Mouse (Mus musculus): ENCODE results near the gene Psmd7. TPM values are rescaled to one million over a fixed set of nuclear protein-coding genes. Genes with fewer than 3 reads are reported as not detected.
"Not testable (repeated sequence)": the region's sequence is repeated elsewhere in the genome, so short reads cannot be mapped to it uniquely, and the experiment has no call there.

Psmd7 gene
- 100 to 1,000 TPM; 103 to 107 TPM for total RNA-seq (2021)

DNA sequence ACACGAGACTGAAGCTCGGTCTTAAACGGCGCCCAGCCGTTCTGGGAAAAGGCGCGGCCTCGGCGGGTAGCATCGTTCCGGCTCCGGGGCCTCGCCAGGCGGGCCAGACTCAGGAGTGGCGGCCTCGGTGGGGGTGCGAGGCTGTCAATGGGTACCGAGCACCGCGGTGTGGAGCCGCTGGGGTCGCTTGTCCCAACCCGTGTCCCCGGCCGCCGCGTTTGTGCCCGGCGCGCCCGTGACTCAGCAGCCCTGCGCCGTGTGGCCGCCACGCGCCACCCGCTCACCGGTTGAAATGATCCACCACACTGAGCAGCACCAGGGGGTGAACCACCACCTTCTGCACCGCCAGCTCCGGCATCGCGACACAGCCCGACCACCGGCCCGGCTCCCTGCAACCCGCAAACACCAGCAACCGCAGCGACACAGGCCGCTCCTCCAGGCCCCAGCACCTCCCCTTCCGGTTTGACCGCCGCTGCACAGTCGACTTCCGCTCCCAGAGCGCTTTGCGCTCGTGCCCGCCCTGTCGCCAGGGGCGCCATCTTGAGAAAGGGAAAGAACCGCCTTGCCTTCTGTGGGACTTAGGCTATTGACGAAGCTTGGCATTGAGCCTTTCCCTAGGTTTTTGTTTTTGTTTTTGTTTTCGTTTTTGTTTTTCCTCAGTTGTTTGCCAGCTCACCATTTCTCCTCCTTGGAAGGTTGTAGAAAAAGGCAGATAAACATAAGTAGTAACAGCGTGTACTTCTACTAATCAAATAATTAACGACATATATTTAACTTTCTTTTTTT, at the start of gene Psmd7:
Gene Psmd7 (minus strand): TSS at position 470 of the 786 bp plus-strand sequence.
- intact Hi-C loops (cut with DNase I) = loop anchor here (5.0 kb wide), 1 partner anchor 1979 kb away; the partner anchor contains the start of genes Dhx38 and Txnl4b
- DNase-seq (ENCODE audit: low spot score in 2 of 2) = peak; percentile 94

DNA sequence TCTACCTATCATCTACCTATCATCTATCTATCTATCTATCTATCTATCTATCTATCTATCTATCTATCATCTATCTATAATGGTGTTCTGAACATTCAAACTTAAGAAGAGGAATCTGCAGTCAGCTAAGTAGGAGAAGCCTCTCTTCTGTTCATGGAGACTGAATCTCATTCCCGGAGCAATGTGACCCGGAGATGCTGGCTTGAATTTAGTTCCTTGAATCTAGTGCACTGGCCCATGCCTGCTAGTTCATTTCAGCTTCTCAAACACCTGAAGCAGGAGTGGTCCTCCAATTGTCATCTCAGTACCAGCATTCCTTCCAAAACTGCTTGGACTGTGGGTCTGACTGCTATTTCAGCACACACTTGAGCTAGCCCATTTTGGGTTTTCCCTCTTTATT, 45.5 kb upstream of the Psmd7 start:
- intact Hi-C loops (cut with DNase I) = no loop called here
- DNase-seq (ENCODE audit: low spot score in 2 of 2) = no peak

DNA sequence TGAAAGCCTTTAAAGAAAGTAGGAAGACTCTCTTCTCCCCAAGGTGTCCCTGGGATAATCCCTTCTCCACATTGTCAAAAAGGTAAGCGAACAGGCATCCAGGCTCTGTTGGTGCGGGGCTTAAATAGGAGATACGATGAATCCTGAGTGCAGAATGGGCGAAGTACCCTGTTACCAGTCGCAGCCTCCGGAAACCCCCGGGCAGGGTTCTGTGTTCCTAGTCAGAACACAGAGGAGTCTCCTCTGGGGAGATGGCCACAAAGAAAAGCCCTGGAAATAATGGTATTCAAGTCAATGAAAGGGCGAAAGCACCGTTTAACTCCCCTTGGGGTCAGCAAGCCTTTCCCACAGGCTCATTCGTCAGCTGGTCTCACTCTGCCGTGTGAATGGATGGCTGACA, 41.4 kb upstream of the Psmd7 start:
- intact Hi-C loops (cut with DNase I) = no loop called here
- no peak for DNase-seq (ENCODE audit: low spot score in 2 of 2)

DNA sequence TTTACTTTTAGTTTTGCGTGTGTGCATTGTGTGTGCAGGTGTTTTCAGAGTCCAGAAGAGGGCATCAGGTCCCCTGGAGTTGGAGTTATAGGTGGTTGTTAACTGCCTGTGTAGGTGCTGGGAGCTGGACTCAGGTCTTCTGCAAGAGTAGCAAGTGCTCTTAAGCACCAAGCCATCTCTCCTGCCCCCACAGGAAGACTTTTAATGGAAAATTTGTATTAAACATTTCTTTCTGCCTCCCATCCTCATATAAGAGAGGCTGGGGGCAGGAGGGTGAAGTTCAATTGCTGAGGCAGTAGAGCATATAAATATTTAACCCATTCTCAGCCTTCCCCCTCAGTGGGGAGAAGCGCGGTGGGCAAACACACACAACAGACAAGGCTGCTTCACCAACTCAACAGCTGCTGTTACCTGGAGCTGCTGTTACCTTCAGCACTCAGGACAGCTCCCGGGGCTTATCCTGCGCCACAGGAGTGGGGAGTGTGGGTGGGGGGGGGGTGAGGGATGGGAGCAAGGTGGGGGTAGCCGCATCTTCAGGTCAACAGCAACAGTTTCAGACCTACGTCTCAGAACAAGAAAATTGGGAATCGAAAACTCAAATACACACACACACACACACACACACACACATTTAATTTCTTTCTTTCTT, 40.4 kb upstream of the Psmd7 start:
- no peak for DNase-seq (ENCODE audit: low spot score in 2 of 2)
- intact Hi-C loops (cut with DNase I) = no loop called here

DNA sequence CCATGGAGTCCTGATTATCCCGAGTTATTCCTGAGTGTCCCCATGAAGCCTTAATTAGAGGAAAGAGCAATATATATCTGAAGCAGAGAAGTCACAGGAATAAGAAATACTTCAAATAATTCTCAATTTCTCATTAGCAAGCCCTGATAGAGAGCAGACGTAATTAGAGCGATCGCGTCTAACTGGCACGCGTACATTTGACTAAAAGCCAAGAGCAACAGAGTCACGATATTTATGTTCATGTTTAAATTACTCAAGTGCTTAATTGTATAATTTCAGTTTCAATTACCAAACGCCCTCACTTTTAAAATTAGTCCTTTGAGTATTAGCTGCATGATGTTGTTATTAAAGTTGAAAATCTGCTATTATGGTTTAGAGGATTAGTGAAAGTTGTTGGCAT, 39.6 kb upstream of the Psmd7 start:
- intact Hi-C loops (cut with DNase I) = no loop called here
- DNase-seq (ENCODE audit: low spot score in 2 of 2) = no peak

DNA sequence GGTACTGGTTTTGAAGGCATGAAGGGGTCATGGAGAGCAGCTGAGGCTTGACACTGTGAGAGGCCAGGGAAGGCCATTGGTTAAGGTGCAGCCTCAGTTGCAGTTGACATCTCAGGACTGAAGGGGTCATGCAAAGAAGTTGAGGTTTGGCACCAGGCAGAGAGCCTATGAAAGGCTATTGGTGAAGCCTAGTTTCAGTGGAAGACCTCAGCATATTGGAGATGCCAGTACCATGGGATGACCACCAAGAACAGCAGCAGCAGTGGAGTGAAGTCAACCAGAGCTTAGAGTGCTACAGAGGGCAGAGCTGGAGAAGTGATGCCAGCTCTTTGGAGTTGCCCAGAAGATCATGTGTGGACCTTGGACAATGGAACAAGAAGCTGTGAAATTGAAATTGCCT, 36.0 kb upstream of the Psmd7 start:
- DNase-seq (ENCODE audit: low spot score in 2 of 2); intact Hi-C loops (cut with DNase I): not testable (repeated sequence)

DNA sequence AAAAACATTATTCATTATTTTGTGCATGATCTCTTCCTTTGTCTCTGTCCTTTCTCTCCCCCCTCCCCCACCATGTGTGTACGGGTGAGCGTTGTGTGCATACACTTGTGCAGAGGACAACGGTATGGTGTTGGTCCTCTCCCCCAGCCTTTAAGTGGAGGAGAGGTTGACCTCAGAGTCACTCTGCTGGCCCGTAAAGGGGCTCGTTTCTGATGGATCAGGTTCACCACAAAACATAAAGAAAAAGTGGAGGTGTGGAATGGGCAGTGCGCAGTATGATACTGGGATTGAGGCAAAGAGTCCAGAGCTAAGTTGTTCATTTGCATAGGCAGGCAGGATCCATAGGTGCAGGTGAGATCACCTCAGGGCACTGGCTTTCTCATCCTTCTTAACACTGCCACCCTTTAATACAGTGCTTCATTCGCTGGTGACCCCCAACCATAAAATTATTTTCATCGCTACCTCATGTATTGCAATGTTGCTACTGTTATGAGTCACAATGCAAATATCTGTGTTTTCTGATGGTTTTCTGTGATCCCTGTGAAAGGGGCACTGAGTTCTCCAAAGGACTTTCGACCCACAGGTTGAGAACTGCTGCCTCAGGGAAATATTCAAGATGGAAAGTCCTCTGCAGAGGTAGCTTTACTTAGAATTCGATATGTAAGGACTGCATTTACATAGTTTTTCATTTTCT, 33.8 kb upstream of the Psmd7 start:
- no peak for DNase-seq (ENCODE audit: low spot score in 2 of 2)
- intact Hi-C loops (cut with DNase I) = no loop called here

DNA sequence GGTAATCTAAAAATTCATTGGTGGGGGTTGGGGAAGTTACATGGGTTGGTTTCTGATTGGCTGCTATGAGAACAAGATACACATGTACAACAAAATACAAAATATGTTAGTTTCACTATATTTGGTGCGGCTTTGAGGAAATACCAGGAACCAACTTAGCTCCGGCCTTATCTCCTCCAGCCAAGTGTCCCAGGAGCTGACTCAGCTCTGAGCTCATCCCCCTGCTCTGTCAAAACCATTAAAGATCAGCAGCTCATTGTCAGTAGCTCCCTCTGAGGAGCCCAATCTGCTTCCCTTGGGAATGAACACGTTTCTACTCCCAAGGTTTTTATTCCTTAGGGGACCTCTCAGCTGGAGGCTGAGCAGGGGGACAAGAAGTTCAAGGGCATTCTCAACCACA, 32.9 kb upstream of the Psmd7 start:
- intact Hi-C loops (cut with DNase I) = no loop called here
- no peak for DNase-seq (ENCODE audit: low spot score in 2 of 2)

DNA sequence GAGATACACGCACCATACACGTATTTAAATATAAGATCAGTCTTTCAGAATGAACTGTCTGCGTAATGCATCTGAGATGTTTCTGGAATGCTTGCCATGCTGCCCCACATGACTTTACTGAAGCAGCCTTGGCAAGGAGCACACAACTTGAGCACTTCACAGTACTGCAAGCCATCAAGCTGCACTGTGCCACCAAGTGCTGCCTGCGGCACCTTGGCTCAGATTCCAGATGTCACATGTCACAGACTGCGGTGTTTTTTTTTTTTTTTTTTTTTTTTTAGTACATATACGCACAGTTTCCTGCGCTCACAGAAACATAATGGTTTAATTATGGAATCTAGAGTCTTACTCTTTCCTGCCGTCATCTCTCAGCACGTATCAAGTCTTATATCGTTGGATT, 30.2 kb upstream of the Psmd7 start:
- DNase-seq (ENCODE audit: low spot score in 2 of 2) = no peak
- intact Hi-C loops (cut with DNase I) = no loop called here

DNA sequence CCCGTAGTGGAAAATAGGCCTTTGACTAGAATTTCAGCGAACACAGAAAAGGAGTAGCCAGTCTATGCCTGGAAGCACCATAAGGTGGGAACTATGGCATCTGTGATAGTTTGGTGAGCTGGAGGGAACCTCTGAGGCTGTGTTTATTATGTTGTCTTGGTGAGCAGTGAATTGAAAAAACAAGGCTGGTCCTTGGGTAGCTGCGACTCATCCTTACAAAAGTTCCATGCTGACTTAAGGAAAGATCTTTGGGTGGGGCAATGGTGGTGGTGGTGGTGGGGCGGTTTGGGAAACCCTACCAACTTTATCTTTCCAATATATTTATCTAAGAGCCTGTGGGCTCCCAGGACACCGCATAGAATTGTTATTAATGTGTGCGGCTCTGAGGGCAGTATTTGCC, 25.1 kb upstream of the Psmd7 start:
- DNase-seq (ENCODE audit: low spot score in 2 of 2) = no peak
- intact Hi-C loops (cut with DNase I) = no loop called here

DNA sequence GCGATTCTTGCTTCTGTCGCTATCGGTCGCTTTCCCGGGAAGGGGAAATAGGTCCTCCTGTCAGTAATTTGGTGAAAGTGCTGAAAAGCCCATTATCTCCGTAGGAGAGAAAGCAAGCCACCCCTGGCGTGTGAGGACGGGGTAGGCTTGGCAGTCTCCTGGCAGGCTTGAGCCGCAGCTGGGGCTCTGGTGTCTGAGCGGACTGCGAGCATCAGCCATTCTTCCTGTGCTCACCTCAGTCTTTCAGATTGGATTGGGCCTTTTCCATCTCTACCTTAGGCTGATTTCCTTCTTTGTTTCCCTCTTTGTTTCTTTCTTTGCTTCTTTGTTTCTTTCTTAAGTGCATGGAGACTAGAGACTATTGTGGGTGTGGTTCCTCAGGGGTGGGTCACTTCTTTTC, 22.6 kb upstream of the Psmd7 start:
- no peak for DNase-seq (ENCODE audit: low spot score in 2 of 2)
- intact Hi-C loops (cut with DNase I) = no loop called here

DNA sequence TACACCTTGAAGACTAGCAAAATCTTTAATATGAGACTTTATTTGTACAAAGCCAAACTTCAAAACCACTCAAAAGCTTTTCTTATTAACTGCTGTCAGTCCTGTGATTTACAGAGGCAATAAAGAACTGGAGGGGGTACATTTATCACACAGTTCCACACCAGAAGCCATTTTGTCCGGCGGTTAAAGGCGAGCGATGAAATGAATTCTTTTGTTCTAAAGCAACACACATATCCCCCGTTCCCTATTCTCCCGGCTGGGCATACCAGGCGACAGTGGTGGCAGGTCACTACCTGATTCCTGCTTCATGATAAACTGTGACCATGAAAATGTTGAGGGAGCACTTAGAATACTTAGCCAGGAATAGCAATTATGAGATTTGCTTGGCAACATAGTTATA, 20.5 kb upstream of the Psmd7 start:
- DNase-seq (ENCODE audit: low spot score in 2 of 2) = no peak
- intact Hi-C loops (cut with DNase I) = loop anchor here (10.0 kb wide), 3 partner anchors 1086 to 1806 kb away; no protein-coding TSS in a partner anchor

DNA sequence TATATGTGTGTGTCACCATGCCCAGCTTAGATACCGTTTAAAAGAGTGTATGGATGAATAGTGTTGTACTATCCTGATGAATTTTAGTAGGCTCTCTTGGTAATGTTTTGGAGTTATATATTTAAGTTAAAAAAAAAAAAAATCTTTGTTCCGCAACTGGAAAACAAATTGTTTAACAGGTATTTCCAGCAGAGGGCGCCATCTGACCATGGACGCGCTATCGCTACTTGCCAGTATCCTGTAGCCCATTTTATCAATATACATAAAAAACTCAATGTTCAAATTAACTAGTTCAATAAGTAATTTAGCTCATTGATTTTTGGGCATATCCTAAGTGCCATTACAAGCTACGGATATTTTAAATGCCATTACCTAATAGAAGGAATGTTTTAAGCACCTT, 14.8 kb upstream of the Psmd7 start:
- peak; percentile 25 to 26 for DNase-seq (ENCODE audit: low spot score in 2 of 2)
- intact Hi-C loops (cut with DNase I) = loop anchor here (10.0 kb wide), 3 partner anchors 1092 to 1812 kb away; no protein-coding TSS in a partner anchor

DNA sequence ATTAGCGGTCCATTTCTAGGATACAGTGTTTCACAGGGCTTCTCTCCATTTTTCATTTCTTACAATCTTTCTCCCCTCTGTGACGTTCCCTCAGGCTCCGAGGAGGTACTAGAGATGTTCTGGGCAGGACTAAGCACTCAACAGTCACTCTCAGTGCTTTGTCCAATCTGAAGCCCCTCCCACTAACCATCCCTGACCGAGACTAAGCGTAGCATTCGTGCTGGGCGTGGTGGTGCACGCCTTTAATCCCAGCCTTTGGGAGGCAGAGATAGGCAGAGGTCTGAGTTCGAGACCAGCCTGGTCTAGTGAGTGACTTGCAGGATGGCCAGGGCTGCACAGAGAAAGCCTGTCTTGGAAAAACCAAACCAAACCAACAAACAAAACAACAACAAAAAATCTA, 11.4 kb upstream of the Psmd7 start:
- intact Hi-C loops (cut with DNase I) = loop anchor here (10.0 kb wide), 3 partner anchors 1095 to 1815 kb away; no protein-coding TSS in a partner anchor
- DNase-seq (ENCODE audit: low spot score in 2 of 2) = no peak

DNA sequence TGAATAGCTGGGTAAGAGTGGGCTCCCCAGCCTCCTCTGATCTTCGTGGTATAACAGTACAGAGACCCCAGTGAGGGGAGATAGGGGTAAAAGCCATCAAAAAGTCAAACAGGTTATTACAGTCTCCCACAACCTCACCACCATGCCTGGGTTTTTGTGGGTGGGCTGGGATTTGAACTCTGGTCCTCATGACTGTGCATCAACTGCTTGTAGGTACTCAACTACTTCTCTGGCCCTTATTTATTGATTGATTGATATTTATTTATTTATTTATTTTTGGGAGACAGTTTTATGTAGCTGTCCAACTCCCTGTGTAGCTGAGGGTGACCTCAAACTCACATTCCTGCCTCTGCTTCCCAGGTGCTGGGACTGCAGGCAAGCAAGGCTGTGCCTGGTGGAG, 9.5 kb upstream of the Psmd7 start:
- DNase-seq (ENCODE audit: low spot score in 2 of 2) = no peak
- intact Hi-C loops (cut with DNase I) = no loop called here

DNA sequence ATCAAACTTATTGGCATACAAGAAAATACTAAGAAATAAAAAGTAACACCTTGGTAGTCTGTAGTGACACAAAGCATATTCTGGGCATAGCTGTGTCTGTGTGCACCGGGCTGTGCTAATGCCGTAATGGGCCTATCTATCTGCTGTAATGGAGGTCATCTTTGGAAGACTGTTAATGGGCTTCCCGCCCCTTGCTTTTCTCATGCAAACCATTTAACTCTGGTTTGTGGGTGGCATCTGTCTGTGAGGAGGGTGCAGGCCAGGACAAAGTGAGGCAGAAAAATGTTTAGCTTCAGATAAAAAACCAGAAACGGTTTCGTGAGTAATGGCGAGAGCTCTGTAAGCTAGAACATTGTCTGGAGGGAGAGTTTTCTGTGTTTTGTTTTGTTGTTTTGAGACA, 6.6 kb upstream of the Psmd7 start:
- intact Hi-C loops (cut with DNase I) = no loop called here
- no peak for DNase-seq (ENCODE audit: low spot score in 2 of 2)

DNA sequence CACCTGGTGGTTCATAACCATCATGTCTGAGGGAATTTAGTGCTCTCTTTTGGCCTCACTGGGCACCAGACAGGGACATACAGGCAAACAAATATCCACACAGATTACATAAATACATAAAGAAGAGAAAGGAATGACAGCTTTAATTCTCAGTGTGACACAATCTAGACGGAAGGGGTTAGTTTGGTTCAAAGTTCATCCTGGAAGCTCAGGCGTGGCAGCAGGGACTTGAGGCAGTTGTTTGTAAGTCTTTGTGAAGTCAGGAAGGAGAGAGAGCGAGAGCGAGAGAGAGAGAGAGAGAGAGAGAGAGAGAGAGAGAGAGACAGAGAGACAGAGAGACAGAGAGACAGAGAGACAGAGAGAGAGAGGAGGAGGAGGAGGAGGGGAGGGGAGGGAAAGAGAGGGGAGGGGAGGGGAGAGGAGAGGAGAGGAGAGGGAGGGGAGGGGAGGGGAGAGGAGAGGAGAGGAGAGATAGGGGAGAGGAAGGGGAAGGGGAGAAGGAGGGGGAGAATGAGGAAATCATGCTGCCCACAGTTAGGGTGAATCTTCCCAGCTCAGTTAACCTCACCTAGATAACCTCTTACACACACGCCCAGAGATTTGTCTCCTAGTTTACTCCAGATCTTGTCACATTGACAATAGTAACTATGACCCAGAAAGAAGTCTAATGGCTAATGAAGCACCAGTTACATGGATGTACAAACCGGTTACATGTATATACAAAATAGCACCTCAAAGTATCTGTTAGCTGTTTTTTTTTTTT, 5.9 kb upstream of the Psmd7 start:
- intact Hi-C loops (cut with DNase I) = no loop called here

DNA sequence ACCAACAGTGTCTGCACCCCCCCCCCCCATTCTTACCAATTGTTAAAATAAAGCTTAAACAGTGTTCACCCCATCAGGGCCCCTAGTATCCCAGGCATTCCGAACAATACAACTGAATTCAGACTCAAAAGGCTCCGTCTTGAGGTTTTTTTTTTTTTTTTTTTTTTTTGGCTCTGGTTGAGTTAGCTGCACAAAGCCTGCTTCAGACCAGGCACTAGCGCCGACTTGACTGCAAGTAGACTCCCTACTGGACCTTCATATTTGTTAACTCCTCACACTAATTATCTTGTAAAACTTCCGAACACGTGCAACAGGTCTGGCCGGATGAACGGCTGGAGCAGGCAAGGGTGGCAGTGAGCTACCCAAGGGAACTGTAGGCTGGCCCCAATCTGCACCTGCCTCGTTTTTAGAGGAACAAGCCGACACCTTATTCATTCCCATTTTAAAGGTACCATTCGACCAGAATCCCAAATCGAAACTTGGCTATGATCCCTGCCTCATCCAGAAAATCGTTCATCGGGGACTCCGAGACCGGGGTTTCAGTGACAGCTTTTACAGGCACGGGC, 752 bp downstream of the Psmd7 start:
- no peak for DNase-seq (ENCODE audit: low spot score in 2 of 2)
- intact Hi-C loops (cut with DNase I) = loop anchor here (5.0 kb wide), 1 partner anchor 1980 kb away; the partner anchor contains the start of genes Dhx38 and Txnl4b

More for the DNA sequence above, 5.9 kb upstream of the Psmd7 start:
- no peak for DNase-seq (ENCODE audit: low spot score in 2 of 2)

DNA sequence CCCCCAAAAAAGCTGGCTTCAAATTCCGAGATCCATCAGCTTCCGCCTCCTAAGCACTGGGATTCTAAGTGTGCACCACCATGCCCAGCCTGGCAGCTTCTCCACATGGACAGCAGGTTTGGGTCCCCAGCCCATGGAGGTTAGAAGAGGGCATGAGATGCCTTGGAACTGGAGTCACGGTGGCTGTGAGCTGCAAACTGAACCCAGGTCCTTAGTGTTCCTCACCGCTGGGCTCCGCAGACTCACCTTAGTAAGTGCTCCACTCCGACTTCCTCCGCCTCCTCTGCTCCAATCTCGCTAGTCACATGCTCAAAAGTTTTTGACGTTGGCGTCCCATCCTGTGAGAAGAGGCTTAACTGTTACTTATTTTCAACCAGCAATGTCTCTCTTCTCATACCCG, 6.1 kb downstream of the Psmd7 start:
- intact Hi-C loops (cut with DNase I) = no loop called here
- DNase-seq (ENCODE audit: low spot score in 2 of 2) = no peak
